Mouse (Mus musculus): ENCODE measurements around the gene Corin. TPM values are rescaled to one million over a fixed set of nuclear protein-coding genes. Genes with fewer than 3 reads are reported as not detected.

Corin gene
- polyA plus RNA-seq, 1 experiment from 2014 or later = 2.4 TPM

DNA sequence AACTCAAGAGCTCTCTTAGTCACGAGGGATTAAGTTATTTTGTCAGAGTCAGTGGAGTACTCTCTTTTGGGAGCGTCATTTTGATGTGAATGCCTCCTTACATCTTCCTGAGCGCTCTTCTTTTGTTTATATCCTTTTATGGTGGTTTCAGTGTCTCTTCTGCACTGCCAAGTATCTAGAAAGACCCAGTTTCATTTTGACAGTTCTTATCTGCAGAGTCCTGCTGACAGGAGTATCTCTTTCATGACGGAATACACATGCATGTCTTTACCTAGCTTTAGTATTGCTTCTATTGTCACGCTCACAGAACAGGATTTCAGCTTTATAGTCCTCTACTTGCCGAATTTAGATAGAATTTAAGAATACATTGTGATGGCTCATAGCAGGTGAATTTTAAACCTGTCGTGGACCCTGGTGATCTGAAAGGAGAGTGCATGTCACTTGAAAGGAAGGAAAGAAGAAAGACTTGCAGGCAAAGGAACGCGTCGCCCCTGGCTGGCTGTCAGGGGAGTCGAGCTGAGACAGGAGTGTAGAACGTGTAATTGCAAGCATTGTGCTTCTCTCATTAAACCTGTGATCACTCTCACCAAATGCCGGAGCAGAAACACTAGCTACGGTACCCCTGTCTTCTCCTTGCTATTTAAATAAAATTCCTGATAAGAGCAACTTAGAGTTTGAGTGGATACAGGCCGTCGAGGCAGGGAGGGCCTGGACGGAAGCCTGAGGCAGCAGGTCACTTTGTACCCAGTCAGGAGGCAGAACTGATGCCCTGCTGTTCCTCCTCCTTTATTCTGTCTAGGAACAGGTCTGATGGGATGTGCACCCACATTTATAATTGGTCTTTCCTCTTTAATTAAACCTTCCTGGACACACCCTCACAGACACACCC lies 245.6 kb downstream of the Corin start:
- Histone ChIP-seq H3K4me3 (ENCODE audit: low read length) (no peak overlapping the region), H3K9me3 (ENCODE audit: control insufficient read depth, low read length) (no peaks in the 10 kb centered on the region), H3K36me3 (ENCODE audit: control insufficient read depth, insufficient read depth, low read length) (no peaks in the 10 kb centered on the region), H3K9ac (ENCODE audit: low read length) (no peak overlapping the region), H3K27ac (ENCODE audit: low read length) (no peak overlapping the region), H3K4me1 (replicated peaks; ENCODE audit: control insufficient read depth, insufficient read depth, low read length) (no peaks in the 10 kb centered on the region), H3K4me2 (ENCODE audit: low read depth, low read length) (no peak overlapping the region), H3K27me3 (ENCODE audit: control insufficient read depth, insufficient read depth, low read depth, low read length) (no peaks in the 10 kb centered on the region)
- ATAC-seq (ENCODE audit: low read depth) = no peak
- 67% methylated on average over 17 of the region's 17 CpGs for WGBS

DNA sequence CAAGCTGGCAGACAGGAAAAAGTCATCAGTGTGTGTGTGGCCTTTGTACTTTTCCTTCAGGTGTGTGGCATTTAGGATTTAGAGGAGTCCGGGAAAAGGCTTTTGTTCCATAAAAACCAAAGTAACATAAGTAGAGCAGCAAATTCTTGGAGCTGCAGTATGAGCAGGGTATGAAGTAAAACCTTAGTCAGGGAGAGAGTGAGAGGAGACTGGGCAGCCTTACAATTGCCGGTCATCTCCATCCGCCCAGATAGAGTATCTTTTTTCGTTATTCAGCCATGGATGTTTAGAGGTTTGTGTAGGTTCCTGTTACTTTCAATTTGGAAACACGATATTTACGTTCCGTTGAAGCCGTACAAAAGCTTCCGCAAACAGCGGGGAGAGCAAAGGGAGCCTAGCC lies 247.2 kb downstream of the Corin start:
- Histone ChIP-seq H3K36me3 (ENCODE audit: control insufficient read depth, insufficient read depth, low read length) (no peaks in the 10 kb centered on the region), H3K4me3 (ENCODE audit: low read length) (no peak overlapping the region), H3K27ac (ENCODE audit: low read length) (no peak overlapping the region), H3K4me2 (ENCODE audit: low read depth, low read length) (no peak overlapping the region), H3K9ac (ENCODE audit: low read length) (no peak overlapping the region), H3K9me3 (ENCODE audit: control insufficient read depth, low read length) (no peaks in the 10 kb centered on the region), H3K4me1 (replicated peaks; ENCODE audit: control insufficient read depth, insufficient read depth, low read length) (no peaks in the 10 kb centered on the region), H3K27me3 (ENCODE audit: control insufficient read depth, insufficient read depth, low read depth, low read length) (no peaks in the 10 kb centered on the region)
- 84% methylated on average over 10 of the region's 10 CpGs for WGBS
- ATAC-seq (ENCODE audit: low read depth) = no peak

DNA sequence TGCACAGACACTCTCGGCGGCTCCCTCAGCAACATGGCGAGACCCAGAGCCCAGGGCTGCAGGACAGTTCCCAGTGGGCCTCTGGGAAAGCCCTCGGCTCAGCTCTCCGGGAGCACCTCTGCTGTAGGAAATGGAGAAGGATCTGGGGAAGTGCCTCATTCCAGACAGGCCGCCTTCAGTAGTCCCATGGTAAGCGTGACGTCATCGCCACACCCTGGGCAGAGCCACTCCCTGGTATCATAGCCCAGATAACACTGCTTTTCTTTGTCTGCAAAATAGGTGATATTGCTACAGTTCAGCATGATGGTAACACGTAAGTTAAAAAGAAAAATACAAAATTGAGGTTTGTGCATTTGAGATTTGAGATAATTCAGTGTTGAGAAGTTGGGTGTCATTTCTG lies 249.3 kb downstream of the Corin start:
- no peaks in the 10 kb centered on the region for H3K36me3 ChIP-seq (ENCODE audit: control insufficient read depth, insufficient read depth, low read length)
- H3K9ac ChIP-seq (ENCODE audit: low read length) = no peak overlapping the region

DNA sequence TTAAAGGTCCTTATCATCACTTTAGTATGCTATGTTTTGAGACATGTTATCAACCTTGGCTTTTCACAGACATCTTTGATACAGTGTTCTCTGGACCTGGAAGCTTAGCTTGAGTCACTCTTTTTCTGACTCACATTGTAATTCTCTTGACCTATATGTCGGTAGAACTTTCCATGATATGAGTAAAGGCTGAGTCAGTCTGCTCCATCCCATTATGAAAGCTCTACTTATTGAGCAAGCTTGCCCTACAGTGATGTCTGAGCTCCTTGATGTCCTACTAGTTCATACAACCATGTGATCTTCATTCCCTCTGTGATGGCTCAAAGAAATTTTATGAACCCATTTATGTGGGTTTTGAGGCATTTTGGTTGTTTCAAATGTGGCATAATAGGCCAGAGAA lies 254.1 kb downstream of the Corin start:
- Histone ChIP-seq H3K27me3 (ENCODE audit: control insufficient read depth, insufficient read depth, low read depth, low read length) (no peaks in the 10 kb centered on the region), H3K9me3 (ENCODE audit: control insufficient read depth, low read length) (no peaks in the 10 kb centered on the region), H3K9ac (ENCODE audit: low read length) (no peak overlapping the region), H3K27ac (ENCODE audit: low read length) (no peak overlapping the region), H3K4me1 (replicated peaks; ENCODE audit: control insufficient read depth, insufficient read depth, low read length) (no peaks in the 10 kb centered on the region), H3K36me3 (ENCODE audit: control insufficient read depth, insufficient read depth, low read length) (no peaks in the 10 kb centered on the region), H3K4me3 (ENCODE audit: low read length) (no peak overlapping the region), H3K4me2 (ENCODE audit: low read depth, low read length) (no peak overlapping the region)
- 84% methylated on average over 1 of the region's 1 CpGs for WGBS
- ATAC-seq (ENCODE audit: low read depth) = no peak

More for the DNA sequence above, 249.3 kb downstream of the Corin start:
- 91% methylated on average over 10 of the region's 10 CpGs for WGBS
- H3K4me1 ChIP-seq (replicated peaks; ENCODE audit: control insufficient read depth, insufficient read depth, low read length) = no peaks in the 10 kb centered on the region
- no peak overlapping the region for H3K27ac ChIP-seq (ENCODE audit: low read length)
- no peak overlapping the region for H3K4me2 ChIP-seq (ENCODE audit: low read depth, low read length)
- ATAC-seq (ENCODE audit: low read depth) = no peak
- H3K4me3 ChIP-seq (ENCODE audit: low read length) = no peak overlapping the region
- no peaks in the 10 kb centered on the region for H3K27me3 ChIP-seq (ENCODE audit: control insufficient read depth, insufficient read depth, low read depth, low read length)
- H3K9me3 ChIP-seq (ENCODE audit: control insufficient read depth, low read length) = no peaks in the 10 kb centered on the region

Other genes starting within 250 kb of the Corin start
- gene Nfxl1, start 55.2 kb upstream of the Corin start, polyA plus RNA-seq (2015; fragmentation: Nextera tagmentation; extraction: Ambion mirVana) = 12.8 and 15.9 TPM in 2 replicates
- 0.20 TPM in 1 of 2 replicates, not detected in the other for gene Zar1, start 76.8 kb upstream of the Corin start, polyA plus RNA-seq (2015; fragmentation: Nextera tagmentation; extraction: Ambion mirVana)
- 0.63 TPM in 1 of 2 replicates, not detected in the other for gene Gm5868, start 83.1 kb upstream of the Corin start, polyA plus RNA-seq (2015; fragmentation: Nextera tagmentation; extraction: Ambion mirVana)
- not detected in 2 replicates for gene Cnga1, start 139.8 kb upstream of the Corin start, polyA plus RNA-seq (2015; fragmentation: Nextera tagmentation; extraction: Ambion mirVana)
- 2.9 and 4.5 TPM in 2 replicates for gene Nipal1, start 143.3 kb upstream of the Corin start, polyA plus RNA-seq (2015; fragmentation: Nextera tagmentation; extraction: Ambion mirVana)
- gene Txk, start 248.3 kb upstream of the Corin start, polyA plus RNA-seq (2015; fragmentation: Nextera tagmentation; extraction: Ambion mirVana) = 0.21 and 0.62 TPM in 2 replicates